Mouse (Mus musculus): ENCODE measurements around the gene Nfix. TPM values are rescaled to one million over a fixed set of nuclear protein-coding genes. Genes with fewer than 3 reads are reported as not detected.

Nfix gene
- 1.2 and 1.8 TPM in 2 replicates for polyA plus RNA-seq (2011; ENCODE audit: insufficient read depth, insufficient read length, low read depth, missing spikeins)

GRCm38 (mm10) chr8:84799999-84800831 is at the start of gene Nfix:
Gene Nfix, minus strand, starts transcription at chr8:84800344.
- Histone ChIP-seq H3K9me3 (replicated peaks; ENCODE audit: control insufficient read depth, insufficient read depth, low read length, poor library complexity, severe bottlenecking) (no peaks in the 10 kb centered on the region), H3K4me3 (ENCODE audit: low read depth, low read length) (peak within 1 kb of the TSS; percentile 45), H3K9ac (ENCODE audit: low read depth, poor library complexity, severe bottlenecking) (peak within 1 kb of the TSS; percentile 69), H3K27ac (ENCODE audit: insufficient read depth, low read length) (no peak within 1 kb of the TSS), H3K36me3 (ENCODE audit: control insufficient read depth, insufficient read depth, low read length, poor library complexity, severe bottlenecking) (no peaks in the 10 kb centered on the region), H3K4me1 (ENCODE audit: control insufficient read depth, insufficient read depth, low read length) (no peaks in the 10 kb centered on the region), H3K27me3 (ENCODE audit: control insufficient read depth, insufficient read depth, low read length, poor library complexity, severe bottlenecking) (peaks cover 17% of the 10 kb centered on the region)
- TF ChIP-seq POLR2A (IDR thresholded peaks at IDR 0.05; ENCODE audit: insufficient read depth, low read length) (no peak), EP300 (IDR thresholded peaks at IDR 0.05; ENCODE audit: insufficient read depth, low read depth, low read length) (no peak), CTCF (IDR thresholded peaks at IDR 0.05; ENCODE audit: low read depth, low read length) (no peak)

- Histone ChIP-seq H3K9me3 (replicated peaks; ENCODE audit: control insufficient read depth, insufficient read depth, low read length, poor library complexity, severe bottlenecking) (no peaks in the 10 kb centered on the region), H3K4me1 (ENCODE audit: control insufficient read depth, insufficient read depth, low read length) (no peaks in the 10 kb centered on the region), H3K36me3 (ENCODE audit: control insufficient read depth, insufficient read depth, low read length, poor library complexity, severe bottlenecking) (peaks cover 26% of the 10 kb centered on the region), H3K4me3 (ENCODE audit: low read depth, low read length) (peak overlapping the region; percentile 18), H3K27ac (ENCODE audit: insufficient read depth, low read length) (peak overlapping the region; percentile 94), H3K27me3 (ENCODE audit: control insufficient read depth, insufficient read depth, low read length, poor library complexity, severe bottlenecking) (no peaks in the 10 kb centered on the region), H3K9ac (ENCODE audit: low read depth, poor library complexity, severe bottlenecking) (peak overlapping the region; percentile 76)
- TF ChIP-seq EP300 (IDR thresholded peaks at IDR 0.05; ENCODE audit: insufficient read depth, low read depth, low read length) = 0 out of 2 replicates have a peak, but pooled peaks have one; percentile 40
- TF ChIP-seq POLR2A (IDR thresholded peaks at IDR 0.05; ENCODE audit: insufficient read depth, low read length) = no peak
- TF ChIP-seq CTCF (IDR thresholded peaks at IDR 0.05; ENCODE audit: low read depth, low read length) = no peak
These were observed 47.7 kb upstream of the Nfix start for GRCm38 (mm10) chr8:84847684-84848435.

GRCm38 (mm10) chr8:84846722-84847572 is 46.8 kb upstream of the Nfix start, which contains the start of gene Calr:
Gene Calr, minus strand, starts transcription at chr8:84846934.
- no peaks in the 10 kb centered on the region for H3K27me3 ChIP-seq (ENCODE audit: control insufficient read depth, insufficient read depth, low read length, poor library complexity, severe bottlenecking)
- no peaks in the 10 kb centered on the region for H3K4me1 ChIP-seq (ENCODE audit: control insufficient read depth, insufficient read depth, low read length)
- TF ChIP-seq EP300 (IDR thresholded peaks at IDR 0.05; ENCODE audit: insufficient read depth, low read depth, low read length) = 0 out of 2 replicates have a peak, but pooled peaks have one; percentile 67
- TF ChIP-seq POLR2A (IDR thresholded peaks at IDR 0.05; ENCODE audit: insufficient read depth, low read length) = peak; percentile 97
- TF ChIP-seq CTCF (IDR thresholded peaks at IDR 0.05; ENCODE audit: low read depth, low read length) = no peak

GRCm38 (mm10) chr8:84846094-84846721 is 46.1 kb upstream of the Nfix start:
- Histone ChIP-seq H3K36me3 (ENCODE audit: control insufficient read depth, insufficient read depth, low read length, poor library complexity, severe bottlenecking) (peaks cover 42% of the 10 kb centered on the region), H3K4me1 (ENCODE audit: control insufficient read depth, insufficient read depth, low read length) (no peaks in the 10 kb centered on the region), H3K27me3 (ENCODE audit: control insufficient read depth, insufficient read depth, low read length, poor library complexity, severe bottlenecking) (no peaks in the 10 kb centered on the region), H3K9ac (ENCODE audit: low read depth, poor library complexity, severe bottlenecking) (peak overlapping the region; percentile 95), H3K9me3 (replicated peaks; ENCODE audit: control insufficient read depth, insufficient read depth, low read length, poor library complexity, severe bottlenecking) (no peaks in the 10 kb centered on the region), H3K27ac (ENCODE audit: insufficient read depth, low read length) (peak overlapping the region; percentile 5; the same call in 1 of the 2 replicates), H3K4me3 (ENCODE audit: low read depth, low read length) (peak overlapping the region; percentile 88)
- no peak for TF ChIP-seq EP300 (IDR thresholded peaks at IDR 0.05; ENCODE audit: insufficient read depth, low read depth, low read length)
- no peak for TF ChIP-seq POLR2A (IDR thresholded peaks at IDR 0.05; ENCODE audit: insufficient read depth, low read length)
- TF ChIP-seq CTCF (IDR thresholded peaks at IDR 0.05; ENCODE audit: low read depth, low read length) = no peak

More at GRCm38 (mm10) chr8:84846722-84847572, 46.8 kb upstream of the Nfix start, which contains the start of gene Calr:
- Histone ChIP-seq H3K9ac (ENCODE audit: low read depth, poor library complexity, severe bottlenecking) (peak within 1 kb of the TSS; percentile 95), H3K36me3 (ENCODE audit: control insufficient read depth, insufficient read depth, low read length, poor library complexity, severe bottlenecking) (peaks cover 34% of the 10 kb centered on the region), H3K27ac (ENCODE audit: insufficient read depth, low read length) (peak within 1 kb of the TSS; percentile 94), H3K9me3 (replicated peaks; ENCODE audit: control insufficient read depth, insufficient read depth, low read length, poor library complexity, severe bottlenecking) (no peaks in the 10 kb centered on the region), H3K4me3 (ENCODE audit: low read depth, low read length) (peak within 1 kb of the TSS; percentile 88)

Data from ES-Bruce4 (cell line).